Mouse (Mus musculus) gastrocnemius, postnatal 25 days (tissue): ENCODE results near the gene Fgfr2. TPM values are rescaled to one million over a fixed set of nuclear protein-coding genes. Genes with fewer than 3 reads are reported as not detected.
"Not testable (repeated sequence)": the region's sequence is repeated elsewhere in the genome, so short reads cannot be mapped to it uniquely, and the experiment has no call there.

Experiments used
- DNase-seq: peaks from one replicate; pipeline ENCODE4 v3.0.0; 2022
- total RNA-seq, 2 experiments: library from RNA; stranded (reverse); gene quantifications; 1 replicate in 1 of 2; 2 replicates in 1 of 2; pipeline ENCODE4 v1.2.3; 2021

Fgfr2 gene
- total RNA-seq, 2 experiments from 2014 or later, result 0.33 to 0.96 TPM

- no peak for DNase-seq
Measured at GRCm38 (mm10) chr7:133120221-133120751, 2.9 kb downstream of the Fgfr2 start.

DNA sequence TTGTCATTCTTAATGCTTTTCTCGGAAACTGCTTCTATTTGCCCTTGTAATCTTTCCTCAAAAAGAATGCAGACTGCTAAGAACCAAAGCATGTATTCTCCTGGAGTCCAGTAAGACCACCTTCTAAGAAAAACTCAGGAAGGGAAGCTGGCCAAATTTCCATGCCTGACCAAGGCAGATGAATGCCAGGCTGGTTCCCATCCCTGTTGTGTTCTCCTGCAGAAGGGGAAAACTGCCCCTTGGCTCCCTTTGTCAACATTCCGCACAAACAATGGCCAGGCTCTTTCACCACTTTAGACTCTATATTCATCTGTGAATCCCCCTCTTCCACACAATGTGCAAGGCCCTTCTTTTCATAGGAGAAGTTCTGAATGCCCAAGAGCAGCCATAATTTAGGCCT is 5.3 kb downstream of the Fgfr2 start:
- no peak for DNase-seq

DNA sequence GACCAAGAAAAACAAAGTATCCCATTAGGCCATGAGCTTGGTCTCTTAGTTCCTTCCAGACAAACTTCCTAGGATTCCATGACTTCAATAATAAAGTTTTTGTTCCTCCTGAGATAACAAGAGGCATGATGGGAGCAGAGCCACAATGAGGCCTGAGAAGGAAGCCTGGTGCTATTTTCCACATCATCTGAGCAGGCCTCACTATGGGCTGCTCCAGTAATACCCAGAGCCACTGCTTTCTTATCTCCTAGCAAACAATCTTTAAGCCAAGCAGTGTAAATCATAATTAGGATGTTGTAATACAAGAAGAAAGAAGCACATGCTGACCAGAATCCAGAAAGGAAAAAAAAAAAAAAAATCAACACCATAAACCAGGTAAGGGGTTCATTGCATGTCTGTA is 6.6 kb downstream of the Fgfr2 start:
- DNase-seq, result no peak

GRCm38 (mm10) chr7:133115886-133116285 is 7.3 kb downstream of the Fgfr2 start:
- no peak for DNase-seq

DNA sequence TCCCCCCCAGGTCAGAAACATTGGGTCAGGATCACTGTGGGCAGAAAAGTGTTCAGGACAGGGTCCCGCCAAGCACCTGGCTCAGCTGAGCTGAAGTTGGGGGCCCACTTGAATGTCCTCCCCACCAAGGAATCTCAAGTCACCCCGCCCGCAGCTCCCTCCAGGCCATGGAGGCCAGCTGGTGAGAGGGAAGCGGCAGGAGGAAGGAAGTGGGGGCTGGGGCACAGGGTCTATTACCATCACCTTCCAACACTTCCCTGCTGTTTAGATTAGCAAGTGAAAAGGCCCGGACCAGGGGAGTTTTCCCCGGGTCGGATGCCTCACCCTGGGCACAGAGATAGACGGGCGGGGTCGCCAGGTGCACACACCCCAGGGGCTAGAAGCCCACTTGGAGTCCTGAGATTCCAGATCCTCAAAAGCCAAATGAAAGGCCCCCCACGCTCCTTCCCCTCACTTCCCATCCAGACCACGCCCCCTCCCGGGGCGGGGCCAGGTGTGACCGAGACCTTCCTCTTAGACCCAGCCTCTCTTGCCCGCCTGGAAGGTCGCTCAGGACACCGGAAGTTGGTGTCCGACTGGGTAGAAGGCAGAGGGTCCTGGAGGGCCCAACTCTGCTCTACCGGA is 8.2 kb downstream of the Fgfr2 start:
- peak; percentile 18 for DNase-seq

- DNase-seq, result no peak
Measured at GRCm38 (mm10) chr7:133113185-133113895, 9.8 kb downstream of the Fgfr2 start.

DNA sequence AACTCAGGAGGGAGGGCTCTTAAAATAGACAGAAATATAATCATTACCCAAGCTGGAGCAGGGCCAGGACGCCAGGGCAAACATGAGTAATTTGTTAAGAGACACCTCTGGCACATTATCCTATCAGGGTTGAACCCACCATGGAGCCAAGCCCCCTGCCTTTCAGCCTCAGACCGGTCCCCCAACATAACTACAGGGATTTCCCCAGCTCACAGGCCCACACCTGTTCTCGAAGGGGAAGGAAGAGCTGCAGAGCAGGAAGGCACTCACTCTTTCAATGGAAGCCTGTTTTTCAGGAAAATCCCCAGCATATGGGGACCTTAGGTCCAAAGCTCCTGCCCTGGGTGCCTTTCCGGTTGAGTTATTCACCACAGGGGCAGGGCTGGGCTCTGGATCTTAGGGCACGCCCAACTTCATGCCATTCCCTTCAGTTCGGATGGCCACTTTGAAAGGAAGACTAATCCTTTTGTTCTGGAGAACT is 10.8 kb downstream of the Fgfr2 start:
- no peak for DNase-seq

- no peak for DNase-seq
Measured at GRCm38 (mm10) chr7:133109442-133109841, 13.7 kb downstream of the Fgfr2 start.

- DNase-seq, result no peak
Measured at GRCm38 (mm10) chr7:133108695-133109094, 14.5 kb downstream of the Fgfr2 start.

DNA sequence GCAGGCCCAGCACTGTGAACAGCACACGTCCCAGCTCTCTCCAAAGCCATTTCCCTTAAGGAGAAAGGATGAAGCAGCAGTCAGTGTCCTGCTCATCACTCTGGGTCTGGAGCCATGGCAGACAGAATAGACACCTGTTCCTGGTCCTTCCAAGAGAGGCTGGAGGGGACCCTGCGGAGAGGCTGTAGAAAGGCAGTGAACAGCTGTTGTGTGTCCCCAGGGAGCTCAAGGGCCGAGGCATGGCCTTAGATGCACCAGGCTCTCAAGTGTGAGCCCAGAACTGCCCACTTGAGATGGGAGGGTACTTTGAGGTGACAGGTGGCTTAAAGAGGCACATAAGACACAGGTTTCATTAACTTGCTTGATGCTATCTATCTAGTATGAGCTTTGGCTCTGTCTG is 20.6 kb downstream of the Fgfr2 start:
- DNase-seq, result peak; percentile 41

DNA sequence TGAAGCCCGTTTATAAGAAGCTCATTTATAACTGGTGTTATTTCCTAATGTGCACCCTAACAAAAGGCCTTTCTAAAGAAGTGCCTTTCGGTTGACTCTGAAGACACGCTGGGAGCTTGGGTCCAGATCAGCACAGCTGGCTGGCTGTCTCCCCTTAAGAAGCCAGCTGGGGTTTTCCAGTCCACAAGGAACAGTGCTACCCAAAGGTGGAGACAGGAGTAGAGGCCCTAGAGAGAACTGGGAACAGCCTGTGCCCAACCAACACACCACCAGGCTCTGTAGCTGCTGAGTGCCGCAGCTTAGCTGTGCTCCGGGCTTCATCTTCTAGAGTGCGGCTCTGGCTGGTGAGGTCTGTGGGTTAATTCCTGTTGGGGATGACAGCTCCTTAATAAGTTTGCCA is 22.1 kb downstream of the Fgfr2 start:
- DNase-seq, result no peak

DNA sequence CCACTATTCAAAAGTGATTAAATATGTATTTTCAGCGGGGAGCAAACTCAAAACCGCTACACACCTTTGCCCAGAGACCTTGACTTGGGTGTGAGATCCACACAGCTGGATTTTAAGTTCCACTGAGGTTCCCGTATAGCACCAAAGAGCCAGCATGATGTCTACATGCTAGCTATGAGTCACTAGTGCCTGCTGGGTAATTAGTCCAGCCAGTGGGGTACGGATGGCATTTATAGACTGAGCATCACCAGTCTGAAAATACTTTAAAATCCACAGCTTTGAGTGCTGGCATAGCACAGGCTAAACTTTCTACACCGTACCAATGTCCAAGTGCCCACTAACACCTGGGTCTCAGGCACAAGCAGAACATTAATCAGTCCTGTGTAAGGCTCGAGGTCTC is 23.0 kb downstream of the Fgfr2 start:
- DNase-seq, result no peak

GRCm38 (mm10) chr7:133099266-133099665 is 23.9 kb downstream of the Fgfr2 start:
- DNase-seq, result peak; percentile 11

DNA sequence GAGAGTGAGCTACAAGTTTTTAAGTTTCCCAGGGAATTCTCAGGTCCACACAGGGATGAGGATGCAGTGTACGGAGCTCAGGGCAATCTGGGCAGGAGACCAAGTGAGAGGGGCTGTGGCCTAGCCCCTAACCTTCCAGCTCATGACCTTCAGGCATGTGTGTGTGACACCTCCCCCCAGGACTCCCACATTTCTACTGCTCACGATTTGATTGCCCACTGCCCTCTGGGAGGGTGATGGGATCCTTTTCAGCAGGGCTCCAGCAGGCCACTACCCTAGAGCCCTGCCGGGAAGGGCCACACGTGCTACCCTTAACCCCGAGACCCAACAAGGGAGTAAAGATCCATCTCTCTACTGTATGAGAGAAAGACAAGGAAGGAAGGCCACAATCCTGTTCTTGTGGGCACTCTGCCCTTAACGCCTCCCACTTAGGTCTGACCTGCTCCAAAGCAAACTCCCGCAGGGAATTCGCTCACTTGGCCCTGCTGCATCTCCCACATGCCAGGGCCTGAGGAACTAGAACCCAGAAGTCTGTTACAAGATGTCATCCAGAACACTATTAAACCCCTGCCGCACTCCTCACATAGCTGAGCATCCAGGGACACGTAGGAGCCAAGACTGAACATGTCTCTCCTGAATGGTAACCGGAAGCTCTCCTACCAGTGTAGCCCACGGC is 24.9 kb downstream of the Fgfr2 start:
- DNase-seq, result peak; percentile 52

GRCm38 (mm10) chr7:133095610-133096009 is 27.5 kb downstream of the Fgfr2 start:
- DNase-seq, result not testable (repeated sequence)

DNA sequence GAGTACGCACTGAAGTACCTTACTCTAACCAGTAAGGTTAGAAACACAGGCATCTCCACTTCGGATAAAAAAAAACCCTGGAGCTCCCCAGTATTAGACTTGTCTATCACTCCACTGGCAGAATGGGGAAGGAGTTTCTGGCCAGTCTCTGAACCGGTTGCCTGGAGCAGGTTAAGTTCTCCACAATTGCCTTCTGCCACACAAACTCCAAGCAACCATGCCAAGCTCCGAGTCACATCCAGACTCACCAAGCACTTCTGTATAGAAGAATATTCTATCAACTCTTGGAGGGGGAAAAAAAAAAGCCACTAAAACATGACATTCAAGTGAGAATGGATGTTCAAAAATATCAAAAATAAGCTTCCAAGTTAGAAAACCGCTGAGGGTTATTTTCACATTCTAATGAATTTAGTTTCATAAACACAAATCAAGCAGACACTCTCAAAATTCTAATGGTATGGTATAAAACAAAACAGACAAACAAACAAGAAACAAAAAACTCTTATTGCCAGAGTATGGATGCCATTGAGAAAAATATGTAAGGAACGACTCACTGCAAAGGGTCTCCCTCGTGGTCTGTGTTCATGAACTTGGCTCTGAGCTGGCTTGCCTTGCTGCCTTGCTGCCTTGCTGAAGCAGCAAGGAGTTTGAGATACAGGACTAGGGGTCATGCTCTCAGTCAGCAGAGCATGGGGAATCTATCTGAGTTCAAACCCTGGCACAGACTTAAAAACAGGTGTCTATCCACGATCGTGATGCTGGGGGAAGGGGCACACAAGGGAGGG is 28.2 kb downstream of the Fgfr2 start:
- no peak for DNase-seq

DNA sequence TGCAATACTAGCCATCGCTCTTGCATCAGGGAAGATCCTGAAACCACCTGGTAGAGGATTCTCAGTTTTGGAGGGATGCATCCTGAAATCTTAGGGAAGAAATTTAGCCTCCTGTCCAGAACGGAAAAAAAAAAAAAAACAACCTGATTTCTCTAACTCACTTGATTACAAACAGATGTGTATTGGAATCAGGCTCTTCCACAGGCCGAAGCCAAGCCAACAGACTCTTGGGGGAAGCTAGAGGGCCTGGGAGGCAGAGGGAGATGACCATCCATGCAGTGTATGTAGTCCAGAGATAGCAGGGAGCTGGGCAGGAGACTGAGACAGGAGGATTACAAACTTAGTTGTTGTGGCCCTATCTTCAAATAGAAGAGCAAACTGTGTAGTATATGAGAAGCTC is 29.0 kb downstream of the Fgfr2 start:
- DNase-seq, result no peak

- DNase-seq, result peak; percentile 23
Measured at GRCm38 (mm10) chr7:133093731-133094130, 29.4 kb downstream of the Fgfr2 start.

- DNase-seq, result no peak
Measured at GRCm38 (mm10) chr7:133090641-133091040, 32.5 kb downstream of the Fgfr2 start.

GRCm38 (mm10) chr7:133089621-133090260 is 33.4 kb downstream of the Fgfr2 start:
- DNase-seq, result no peak

GRCm38 (mm10) chr7:133088830-133089261 is 34.3 kb downstream of the Fgfr2 start:
- peak; percentile 63 for DNase-seq

- no peak for DNase-seq
Measured at GRCm38 (mm10) chr7:133088411-133088810, 34.7 kb downstream of the Fgfr2 start.
